Mouse (Mus musculus) left cerebral cortex, postnatal 14 days (tissue): ENCODE measurements around the gene Foxg1. TPM values are rescaled to one million over a fixed set of nuclear protein-coding genes. Genes with fewer than 3 reads are reported as not detected.
A peak's percentile ranks its signal among the peaks of the same experiment; 100 is the strongest.

Source experiments
- DNase-seq, 2 experiments: peaks; one replicate each; pipeline ENCODE4 v3.0.0; 2021 to 2022; ENCODE audit warnings: low spot score in 2 of 2, mixed read lengths in 1 of 2
- intact Hi-C: fragments of 180-260 bp; cut with DNase I; formaldehyde crosslinking; loops from one replicate; pipeline ENCODE4 v1.15.1; 2025
- total RNA-seq, 2 experiments: library from RNA; stranded (reverse); gene quantifications; 2 replicates each; pipeline ENCODE4 v1.2.3; 2021

Foxg1 gene
- total RNA-seq, 2 experiments from 2014 or later, result 102 to 128 TPM

GRCm38 (mm10) chr12:49397443-49398162 lies 15.1 kb downstream of the Foxg1 start:
- DNase-seq, result no peak
- intact Hi-C loops, result loop anchor here (2.0 kb wide), 1 partner anchor 557 kb away; no protein-coding TSS in a partner anchor

GRCm38 (mm10) chr12:49398163-49398540 lies 15.7 kb downstream of the Foxg1 start:
- no peak for DNase-seq
- intact Hi-C loops, result no loop called here

GRCm38 (mm10) chr12:49398636-49399035 lies 16.2 kb downstream of the Foxg1 start:
- intact Hi-C loops, result no loop called here

GRCm38 (mm10) chr12:49399611-49400010 lies 17.2 kb downstream of the Foxg1 start:
- intact Hi-C loops, result loop anchor here (5.0 kb wide), 1 partner anchor 348 kb away; no protein-coding TSS in a partner anchor
- DNase-seq, result no peak

More at GRCm38 (mm10) chr12:49398636-49399035, 16.2 kb downstream of the Foxg1 start:
- DNase-seq, result no peak

GRCm38 (mm10) chr12:49400036-49400852 lies 17.8 kb downstream of the Foxg1 start:
- no peak for DNase-seq
- intact Hi-C loops, result loop anchor here (5.0 kb wide), 1 partner anchor 347 kb away; no protein-coding TSS in a partner anchor

- intact Hi-C loops, result loop anchor here (5.0 kb wide), 1 partner anchor 347 kb away; no protein-coding TSS in a partner anchor
- DNase-seq, result no peak
These were observed 18.3 kb downstream of the Foxg1 start for GRCm38 (mm10) chr12:49400853-49401118.

GRCm38 (mm10) chr12:49401119-49401795 lies 18.8 kb downstream of the Foxg1 start:
- intact Hi-C loops, result loop anchor here (5.0 kb wide), 1 partner anchor 346 kb away; no protein-coding TSS in a partner anchor
- peak; percentile 74 to 77 for DNase-seq

- intact Hi-C loops, result loop anchor here (5.0 kb wide), 1 partner anchor 346 kb away; no protein-coding TSS in a partner anchor
- no peak for DNase-seq
These were observed 19.3 kb downstream of the Foxg1 start for GRCm38 (mm10) chr12:49401796-49402130.

GRCm38 (mm10) chr12:49409833-49410232 lies 27.4 kb downstream of the Foxg1 start:
- no peak for DNase-seq
- intact Hi-C loops, result no loop called here

GRCm38 (mm10) chr12:49417963-49418362 lies 35.5 kb downstream of the Foxg1 start:
- DNase-seq, result no peak
- intact Hi-C loops, result no loop called here

Other genes starting within 250 kb of the Foxg1 start
- 1 to 10 TPM; 7.5 to 7.8 TPM for gene Gm43517, start 2.5 kb downstream of the Foxg1 start, total RNA-seq